Mouse (Mus musculus) CD8-positive naive resting alpha-beta T cell, adult 2 months (primary cell): ENCODE results near the gene Arhgef9.

Source experiments
- DNase-seq, 2 experiments: peaks; one replicate each; pipeline ENCODE4 v3.0.0; 2022; ENCODE audit warnings: low read depth in 2 of 2, low spot score in 2 of 2

Arhgef9 gene

GRCm38 (mm10) chrX:95196104-95196919, at the start of gene Arhgef9:
Gene Arhgef9, minus strand, starts transcription at chrX:95196856.
- no peak for DNase-seq

- no peak for DNase-seq
These were observed 42.2 kb upstream of the Arhgef9 start for GRCm38 (mm10) chrX:95238896-95239295.

GRCm38 (mm10) chrX:95195363-95196103, 1.1 kb downstream of the Arhgef9 start:
- no peak for DNase-seq

- peak; percentile 1 to 11 for DNase-seq
These were observed 20.7 kb downstream of the Arhgef9 start for GRCm38 (mm10) chrX:95175978-95176377.

- DNase-seq = peak; percentile 56 to 57
These were observed 30.3 kb downstream of the Arhgef9 start for GRCm38 (mm10) chrX:95166317-95166716.

- peak in 1 of 2 experiments; percentile 7 for DNase-seq
These were observed 31.0 kb downstream of the Arhgef9 start for GRCm38 (mm10) chrX:95165671-95166127.

- no peak for DNase-seq
These were observed 32.5 kb downstream of the Arhgef9 start for GRCm38 (mm10) chrX:95164140-95164539.

- no peak for DNase-seq
These were observed 33.2 kb downstream of the Arhgef9 start for GRCm38 (mm10) chrX:95163452-95163851.

GRCm38 (mm10) chrX:95156833-95157386, 39.7 kb downstream of the Arhgef9 start:
- DNase-seq = no peak

GRCm38 (mm10) chrX:95138636-95139035, 58.0 kb downstream of the Arhgef9 start:
- no peak for DNase-seq

GRCm38 (mm10) chrX:95133502-95133901, 63.2 kb downstream of the Arhgef9 start:
- no peak for DNase-seq

GRCm38 (mm10) chrX:95132996-95133395, 63.7 kb downstream of the Arhgef9 start:
- DNase-seq = no peak

- DNase-seq = no peak
These were observed 64.9 kb downstream of the Arhgef9 start for GRCm38 (mm10) chrX:95131783-95132182.

GRCm38 (mm10) chrX:95123462-95123861, 73.2 kb downstream of the Arhgef9 start:
- DNase-seq = no peak

- no peak for DNase-seq
These were observed 92.3 kb downstream of the Arhgef9 start for GRCm38 (mm10) chrX:95104361-95104760.

GRCm38 (mm10) chrX:95087674-95088073, 109.0 kb downstream of the Arhgef9 start:
- no peak for DNase-seq

GRCm38 (mm10) chrX:95077013-95077699, 119.5 kb downstream of the Arhgef9 start:
- DNase-seq = no peak

- DNase-seq = no peak
These were observed 168.7 kb downstream of the Arhgef9 start for GRCm38 (mm10) chrX:95027907-95028306.

- peak in 1 of 2 experiments; percentile 0 for DNase-seq
These were observed 170.2 kb downstream of the Arhgef9 start, which contains the start of gene Spin4 for GRCm38 (mm10) chrX:95026361-95026892. Gene Spin4, minus strand, starts transcription at chrX:95026682.

- no peak for DNase-seq
These were observed 170.8 kb downstream of the Arhgef9 start for GRCm38 (mm10) chrX:95025779-95026360.
